Mouse (Mus musculus): ENCODE results near the gene Exoc7.

- no peak for TF ChIP-seq EP300 (IDR thresholded peaks at IDR 0.05; ENCODE audit: insufficient read depth, low read depth, low read length)
- TF ChIP-seq CTCF (IDR thresholded peaks at IDR 0.05; ENCODE audit: low read depth, low read length): no peak
- no peak for TF ChIP-seq POLR2A (IDR thresholded peaks at IDR 0.05; ENCODE audit: insufficient read depth, low read length)
Observed at GRCm38 (mm10) chr11:116287351-116287750, 19.7 kb downstream of the Exoc7 start.
